Mouse (Mus musculus): ENCODE results near the gene Larp4b. TPM values are rescaled to one million over a fixed set of nuclear protein-coding genes. Genes with fewer than 3 reads are reported as not detected.

Gene Larp4b
- polyA plus RNA-seq, 1 experiment from 2014 or later = 45.2 TPM

DNA sequence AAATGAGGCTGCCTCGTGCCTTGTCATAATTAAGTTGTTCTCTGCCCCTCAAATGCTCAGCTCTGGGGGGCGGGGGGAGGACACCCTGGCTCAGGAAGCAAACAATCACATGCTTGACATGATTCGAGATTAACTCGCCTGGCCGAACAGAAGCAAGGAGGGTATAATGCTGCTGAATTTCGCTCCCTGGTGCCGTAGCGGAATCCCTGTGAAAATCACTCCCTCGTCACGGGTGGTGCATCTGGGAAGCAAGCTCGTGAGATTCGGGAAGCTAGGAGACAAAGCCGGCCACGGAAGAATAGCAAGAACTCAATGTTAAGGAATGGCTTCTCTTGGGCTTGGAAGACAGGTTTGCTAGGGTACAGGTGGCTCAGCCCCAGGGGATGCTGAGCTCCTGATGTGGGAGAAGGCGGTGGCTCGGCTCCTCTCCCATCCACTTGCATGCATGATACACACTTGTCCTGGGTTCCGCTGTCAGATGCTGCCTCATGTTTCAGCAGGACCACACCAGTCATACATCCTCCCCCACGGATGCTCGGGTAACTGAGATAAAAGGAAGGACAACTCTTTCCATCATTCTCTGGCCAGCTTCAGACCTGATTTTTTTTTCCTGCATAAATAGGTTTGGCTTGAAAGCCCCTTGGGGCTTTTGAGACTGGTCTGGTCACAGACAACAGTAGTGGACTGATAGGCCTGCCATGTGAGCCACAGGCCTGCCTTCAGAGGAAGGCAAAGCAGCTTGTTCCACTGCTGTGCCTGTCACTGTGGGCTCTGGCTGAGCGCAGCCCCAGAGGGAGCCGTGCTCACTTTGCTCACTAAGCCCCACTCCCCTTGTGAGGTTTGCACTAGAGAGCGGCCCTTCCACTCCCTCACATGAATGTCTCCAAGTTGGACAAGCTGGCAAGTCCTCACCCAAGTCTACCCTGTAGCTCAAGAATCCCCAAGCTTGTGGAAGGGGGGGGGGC lies 94.2 kb downstream of the Larp4b start:
- Histone ChIP-seq H3K27me3 (replicated peaks; ENCODE audit: control insufficient read depth, insufficient read depth, low read length) (no peaks in the 10 kb centered on the region), H3K36me3 (ENCODE audit: control insufficient read depth, insufficient read depth, low read length) (no peaks in the 10 kb centered on the region), H3K4me2 (ENCODE audit: low read length) (no peak overlapping the region), H3K9ac (ENCODE audit: low read length) (no peak overlapping the region), H3K4me1 (replicated peaks; ENCODE audit: control insufficient read depth, insufficient read depth, low read length) (0 out of 2 replicates have a peak, but pooled peaks cover 5% of the 10 kb centered on the region), H3K9me3 (ENCODE audit: control insufficient read depth, low read length) (no peaks in the 10 kb centered on the region), H3K4me3 (ENCODE audit: low read depth, low read length) (no peak overlapping the region), H3K27ac (ENCODE audit: low read depth) (no peak overlapping the region)
- no peak for DNase-seq (ENCODE audit: low spot score)
- WGBS = 66% methylated on average over 22 of the region's 22 CpGs
- ATAC-seq (replicated peaks; ENCODE audit: low FRiP score, low TSS enrichment, low read depth) = no peak

DNA sequence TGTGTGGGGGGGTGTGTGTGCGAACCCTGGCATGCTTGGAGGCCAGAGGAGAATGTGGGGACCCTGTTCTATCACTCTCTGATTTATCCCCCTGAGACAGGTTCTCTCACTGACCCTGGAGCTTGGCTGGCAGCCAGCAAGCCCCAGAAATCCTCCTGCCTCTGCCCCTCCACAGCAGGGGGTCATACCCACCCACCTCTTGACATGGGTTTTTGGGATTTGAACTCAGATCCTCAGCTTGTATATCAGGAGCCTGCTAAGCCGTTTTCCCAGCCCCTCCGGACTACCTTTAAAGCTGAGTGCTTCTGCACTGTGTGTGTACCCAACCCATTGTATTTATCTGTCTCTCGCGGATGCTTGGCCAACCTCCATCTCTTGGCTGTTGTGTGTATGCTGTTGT lies 95.8 kb downstream of the Larp4b start:
- DNase-seq (ENCODE audit: low spot score) = no peak
- no peaks in the 10 kb centered on the region for H3K36me3 ChIP-seq (ENCODE audit: control insufficient read depth, insufficient read depth, low read length)
- 0 out of 2 replicates have a peak, but pooled peaks cover 5% of the 10 kb centered on the region for H3K4me1 ChIP-seq (replicated peaks; ENCODE audit: control insufficient read depth, insufficient read depth, low read length)
- no peaks in the 10 kb centered on the region for H3K9me3 ChIP-seq (ENCODE audit: control insufficient read depth, low read length)
- WGBS = 87% methylated on average over 5 of the region's 5 CpGs
- H3K27ac ChIP-seq (ENCODE audit: low read depth) = no peak overlapping the region
- no peak overlapping the region for H3K9ac ChIP-seq (ENCODE audit: low read length)
- H3K27me3 ChIP-seq (replicated peaks; ENCODE audit: control insufficient read depth, insufficient read depth, low read length) = no peaks in the 10 kb centered on the region
- no peak overlapping the region for H3K4me3 ChIP-seq (ENCODE audit: low read depth, low read length)
- no peak overlapping the region for H3K4me2 ChIP-seq (ENCODE audit: low read length)
- no peak for ATAC-seq (replicated peaks; ENCODE audit: low FRiP score, low TSS enrichment, low read depth)

DNA sequence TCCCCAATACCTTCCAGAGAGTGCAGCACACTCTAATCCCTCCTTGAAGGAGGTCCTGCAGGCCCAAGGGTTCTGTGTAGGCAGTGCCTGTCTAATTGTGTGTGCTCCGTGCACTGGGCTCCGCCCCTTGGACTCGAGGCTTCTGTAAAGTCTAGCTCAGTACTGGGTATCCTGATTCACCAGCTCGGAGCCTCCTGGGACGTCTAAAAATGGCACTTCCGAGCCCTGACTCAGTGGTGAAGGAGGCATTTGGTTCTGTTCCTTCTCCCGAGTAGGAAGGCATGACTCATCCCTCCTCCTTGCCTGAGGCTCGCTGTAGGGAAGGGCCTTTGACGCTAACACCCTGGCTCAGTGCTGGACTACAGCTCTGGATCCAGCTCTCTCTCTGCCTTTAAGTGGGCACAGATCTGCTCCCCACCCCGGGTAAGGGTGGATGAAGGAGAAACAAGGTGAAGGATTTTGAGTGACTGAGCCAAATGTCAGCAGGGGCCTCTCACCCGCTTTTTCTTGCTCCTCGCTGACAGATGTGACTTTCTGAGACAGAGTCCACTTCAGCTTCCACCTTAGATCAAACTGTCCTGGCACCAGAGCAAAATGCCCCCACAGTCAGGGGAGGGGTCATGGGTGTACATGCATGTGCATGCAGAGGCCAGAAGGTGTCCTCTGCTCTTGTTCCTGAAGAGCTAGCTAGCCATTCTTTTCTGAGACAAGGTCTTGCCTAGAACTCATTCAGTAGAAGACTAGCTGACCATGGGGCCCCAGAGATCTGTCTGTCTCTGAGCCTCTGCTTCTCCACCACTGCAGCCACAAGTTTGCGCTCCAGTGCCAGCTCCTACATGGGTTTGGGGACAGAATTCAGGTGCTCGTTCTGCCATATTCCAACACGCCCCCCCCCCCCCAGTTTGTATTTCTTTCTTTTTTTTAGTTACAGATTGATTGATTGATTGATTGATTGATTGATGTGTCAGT lies 97.8 kb downstream of the Larp4b start:
- WGBS = 46% methylated on average over 15 of the region's 15 CpGs
- Histone ChIP-seq H3K36me3 (ENCODE audit: control insufficient read depth, insufficient read depth, low read length) (no peaks in the 10 kb centered on the region), H3K9ac (ENCODE audit: low read length) (no peak overlapping the region), H3K4me1 (replicated peaks; ENCODE audit: control insufficient read depth, insufficient read depth, low read length) (0 out of 2 replicates have a peak, but pooled peaks cover 5% of the 10 kb centered on the region), H3K4me2 (ENCODE audit: low read length) (peak overlapping the region; percentile 23), H3K4me3 (ENCODE audit: low read depth, low read length) (no peak overlapping the region), H3K27me3 (replicated peaks; ENCODE audit: control insufficient read depth, insufficient read depth, low read length) (no peaks in the 10 kb centered on the region), H3K27ac (ENCODE audit: low read depth) (no peak overlapping the region), H3K9me3 (ENCODE audit: control insufficient read depth, low read length) (no peaks in the 10 kb centered on the region)
- ATAC-seq (replicated peaks; ENCODE audit: low FRiP score, low TSS enrichment, low read depth) (peak; percentile 59; the same call in 1 of the 2 replicates), DNase-seq (ENCODE audit: low spot score) (no peak)

DNA sequence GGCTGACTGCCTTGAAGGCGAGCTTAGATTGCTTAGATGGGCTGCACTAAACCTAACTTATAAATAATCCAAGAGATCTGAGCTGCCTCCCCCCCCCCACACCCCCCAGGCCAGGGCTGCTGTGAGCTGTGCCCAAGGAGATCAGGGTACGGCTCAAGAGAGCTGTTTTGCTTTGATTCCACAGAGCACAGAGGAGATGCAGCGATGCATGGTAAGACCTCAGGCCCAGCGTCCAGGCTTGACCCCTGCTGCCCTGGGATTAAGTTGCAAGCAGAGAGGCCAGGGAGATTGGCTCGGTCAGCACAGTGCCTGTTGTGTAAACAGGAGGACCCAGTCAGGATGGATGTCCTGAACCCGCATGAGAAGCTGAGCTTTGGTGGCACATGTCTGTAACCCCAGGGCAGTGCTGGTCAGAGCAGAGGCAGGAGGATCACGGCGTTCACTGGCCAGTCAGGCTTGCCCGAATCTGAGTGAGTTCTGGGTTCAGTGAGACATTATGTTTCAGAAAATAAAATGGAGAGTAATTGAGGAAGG lies 99.2 kb downstream of the Larp4b start:
- 49% methylated on average over 9 of the region's 9 CpGs for WGBS
- ATAC-seq (replicated peaks; ENCODE audit: low FRiP score, low TSS enrichment, low read depth) (no peak), DNase-seq (ENCODE audit: low spot score) (no peak)
- Histone ChIP-seq H3K27ac (ENCODE audit: low read depth) (no peak overlapping the region), H3K4me3 (ENCODE audit: low read depth, low read length) (no peak overlapping the region), H3K4me1 (replicated peaks; ENCODE audit: control insufficient read depth, insufficient read depth, low read length) (0 out of 2 replicates have a peak, but pooled peaks cover 5% of the 10 kb centered on the region), H3K36me3 (ENCODE audit: control insufficient read depth, insufficient read depth, low read length) (no peaks in the 10 kb centered on the region), H3K27me3 (replicated peaks; ENCODE audit: control insufficient read depth, insufficient read depth, low read length) (no peaks in the 10 kb centered on the region), H3K9me3 (ENCODE audit: control insufficient read depth, low read length) (no peaks in the 10 kb centered on the region), H3K9ac (ENCODE audit: low read length) (no peak overlapping the region), H3K4me2 (ENCODE audit: low read length) (no peak overlapping the region)

DNA sequence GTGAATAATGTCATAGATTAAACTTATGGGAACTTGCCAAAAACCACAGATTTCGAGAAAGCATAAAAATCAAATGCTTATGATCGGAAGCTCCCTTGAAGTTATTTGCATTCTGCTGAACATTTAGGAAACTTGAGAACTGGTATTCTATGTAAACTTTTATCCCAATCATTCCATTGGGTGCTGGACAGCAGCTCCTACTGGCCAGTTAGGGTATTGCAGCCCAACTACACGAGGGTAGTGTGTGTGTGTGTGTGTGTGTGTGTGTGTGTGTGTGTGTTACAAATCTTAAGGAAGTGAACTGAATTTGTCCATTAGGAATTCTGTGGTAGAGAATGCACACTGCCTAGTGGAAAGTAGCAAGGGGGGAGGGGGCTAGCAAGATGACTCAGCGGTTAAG lies 101.0 kb downstream of the Larp4b start:
- no peak overlapping the region for H3K9ac ChIP-seq (ENCODE audit: low read length)
- DNase-seq (ENCODE audit: low spot score) = no peak
- WGBS = 85% methylated on average over 4 of the region's 4 CpGs
- H3K9me3 ChIP-seq (ENCODE audit: control insufficient read depth, low read length) = no peaks in the 10 kb centered on the region
- H3K4me1 ChIP-seq (replicated peaks; ENCODE audit: control insufficient read depth, insufficient read depth, low read length) = 0 out of 2 replicates have a peak, but pooled peaks cover 5% of the 10 kb centered on the region
- H3K4me2 ChIP-seq (ENCODE audit: low read length) = no peak overlapping the region
- H3K27ac ChIP-seq (ENCODE audit: low read depth) = no peak overlapping the region
- H3K27me3 ChIP-seq (replicated peaks; ENCODE audit: control insufficient read depth, insufficient read depth, low read length) = no peaks in the 10 kb centered on the region
- H3K4me3 ChIP-seq (ENCODE audit: low read depth, low read length) = no peak overlapping the region
- no peaks in the 10 kb centered on the region for H3K36me3 ChIP-seq (ENCODE audit: control insufficient read depth, insufficient read depth, low read length)
- no peak for ATAC-seq (replicated peaks; ENCODE audit: low FRiP score, low TSS enrichment, low read depth)

DNA sequence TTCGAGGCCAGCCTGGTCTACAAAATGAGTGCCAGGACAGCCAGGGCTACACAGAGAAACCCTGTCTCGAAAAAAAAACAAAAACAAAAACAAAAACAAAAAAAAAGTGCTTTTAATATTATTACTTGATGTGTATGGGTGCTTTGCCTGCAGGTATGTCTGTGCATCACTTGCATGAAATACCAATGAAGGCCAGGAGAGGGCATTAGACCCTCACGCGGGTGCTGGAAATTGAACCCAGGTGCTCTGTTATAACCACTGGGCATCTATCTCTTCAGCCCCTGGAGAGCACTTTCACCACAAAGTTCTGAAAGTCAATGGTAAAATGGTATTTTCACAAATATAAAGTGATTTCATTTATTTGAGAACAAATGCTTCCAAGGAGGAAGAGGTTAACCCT lies 101.9 kb downstream of the Larp4b start:
- no peaks in the 10 kb centered on the region for H3K9me3 ChIP-seq (ENCODE audit: control insufficient read depth, low read length)
- no peak overlapping the region for H3K4me2 ChIP-seq (ENCODE audit: low read length)
- no peak overlapping the region for H3K9ac ChIP-seq (ENCODE audit: low read length)
- H3K27ac ChIP-seq (ENCODE audit: low read depth) = no peak overlapping the region
- ATAC-seq (replicated peaks; ENCODE audit: low FRiP score, low TSS enrichment, low read depth) (no peak), DNase-seq (ENCODE audit: low spot score) (no peak)
- H3K36me3 ChIP-seq (ENCODE audit: control insufficient read depth, insufficient read depth, low read length) = no peaks in the 10 kb centered on the region
- WGBS = 59% methylated on average over 4 of the region's 4 CpGs
- H3K4me3 ChIP-seq (ENCODE audit: low read depth, low read length) = no peak overlapping the region
- 0 out of 2 replicates have a peak, but pooled peaks cover 5% of the 10 kb centered on the region for H3K4me1 ChIP-seq (replicated peaks; ENCODE audit: control insufficient read depth, insufficient read depth, low read length)
- no peaks in the 10 kb centered on the region for H3K27me3 ChIP-seq (replicated peaks; ENCODE audit: control insufficient read depth, insufficient read depth, low read length)

DNA sequence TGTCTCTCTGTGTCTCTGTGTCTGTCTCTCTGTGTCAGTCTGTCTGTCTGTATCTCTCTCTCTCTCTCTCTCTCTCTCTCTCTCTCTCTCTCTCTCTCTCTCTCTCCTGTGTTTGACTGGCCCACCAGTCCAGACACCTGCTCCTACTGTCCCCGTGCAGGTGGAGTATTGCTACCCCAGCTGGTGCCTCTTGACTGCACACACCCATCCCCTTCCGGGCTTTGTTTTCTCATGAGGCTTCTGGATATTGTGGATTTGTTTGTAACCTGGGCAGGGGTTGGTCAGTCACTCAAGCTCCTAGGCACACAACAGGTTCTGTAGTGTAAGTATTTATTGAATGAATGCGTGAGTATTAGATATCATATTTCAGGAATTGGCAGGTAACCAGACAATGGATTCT lies 104.4 kb downstream of the Larp4b start:
- H3K9ac ChIP-seq (ENCODE audit: low read length) = no peak overlapping the region

More for the DNA sequence above, 104.4 kb downstream of the Larp4b start:
- no peak overlapping the region for H3K27ac ChIP-seq (ENCODE audit: low read depth)
- ATAC-seq (replicated peaks; ENCODE audit: low FRiP score, low TSS enrichment, low read depth) (no peak), DNase-seq (ENCODE audit: low spot score) (no peak)
- H3K36me3 ChIP-seq (ENCODE audit: control insufficient read depth, insufficient read depth, low read length) = no peaks in the 10 kb centered on the region
- H3K4me3 ChIP-seq (ENCODE audit: low read depth, low read length) = no peak overlapping the region
- no peaks in the 10 kb centered on the region for H3K4me1 ChIP-seq (replicated peaks; ENCODE audit: control insufficient read depth, insufficient read depth, low read length)
- no peaks in the 10 kb centered on the region for H3K27me3 ChIP-seq (replicated peaks; ENCODE audit: control insufficient read depth, insufficient read depth, low read length)
- H3K9me3 ChIP-seq (ENCODE audit: control insufficient read depth, low read length) = no peaks in the 10 kb centered on the region
- H3K4me2 ChIP-seq (ENCODE audit: low read length) = no peak overlapping the region
- WGBS = 71% methylated on average over 3 of the region's 3 CpGs

Data from intestine, embryonic 14.5 days (tissue).